Mouse (Mus musculus) midbrain, embryonic 11.5 days (tissue): ENCODE results near the gene Ddi2. TPM values are rescaled to one million over a fixed set of nuclear protein-coding genes. Genes with fewer than 3 reads are reported as not detected.
A peak's percentile ranks its signal among the peaks of the same experiment; 100 is the strongest.
"Not testable (repeated sequence)": the region's sequence is repeated elsewhere in the genome, so short reads cannot be mapped to it uniquely, and the experiment has no call there.

ENCODE experiments used
- ATAC-seq: fragments of 200-750 bp; cut with Nextera tagmentation; 2 replicates; pipeline ENCODE4 v1.8.0; 2017; ENCODE audit warnings: moderate TSS enrichment, moderate library complexity; ENCODE audit not compliant: low FRiP score
- DNase-seq: peaks from one replicate; pipeline ENCODE4 v3.0.0; 2015; ENCODE audit warnings: low spot score; ENCODE audit errors: missing footprints
- H3K27ac ChIP-seq: fragments of 300-500 bp; sonication (generic); 2 replicates; pipeline ENCODE4 v1.5.1; 2014; ENCODE audit warnings: low read depth, low read length
- H3K27me3 ChIP-seq: fragments of 300-500 bp; sonication (generic); 2 replicates; pipeline ENCODE4 v1.6.1; 2014; ENCODE audit warnings: mild to moderate bottlenecking, low read length, moderate library complexity, mixed read lengths; ENCODE audit not compliant: control insufficient read depth, insufficient read depth
- H3K36me3 ChIP-seq: fragments of 300-500 bp; sonication (generic); 2 replicates; pipeline ENCODE4 v1.6.1; 2014; ENCODE audit warnings: mild to moderate bottlenecking, low read length, moderate library complexity, mixed read lengths; ENCODE audit not compliant: control insufficient read depth, insufficient read depth
- H3K4me1 ChIP-seq: fragments of 300-500 bp; sonication (generic); 2 replicates; pipeline ENCODE4 v1.6.1; 2014; ENCODE audit warnings: low read length; ENCODE audit not compliant: control insufficient read depth, insufficient read depth
- H3K4me2 ChIP-seq: fragments of 300-500 bp; sonication (generic); 2 replicates; pipeline ENCODE4 v1.6.1; 2014; ENCODE audit warnings: mild to moderate bottlenecking, moderate library complexity
- H3K4me3 ChIP-seq: fragments of 300-500 bp; sonication (generic); 2 replicates; pipeline ENCODE4 v1.5.1; 2014; ENCODE audit warnings: low read depth, low read length
- H3K9ac ChIP-seq: fragments of 300-500 bp; sonication (generic); 2 replicates; pipeline ENCODE4 v1.6.1; 2014; ENCODE audit warnings: low read length
- H3K9me3 ChIP-seq: fragments of 300-500 bp; sonication (generic); 2 replicates; pipeline ENCODE4 v1.6.1; 2016; ENCODE audit warnings: low read length; ENCODE audit not compliant: control insufficient read depth
- WGBS: fragments of 180-500 bp; shearing (Covaris S2); extraction: QIAGEN DNeasy Blood & Tissue Kit; methylation state at CpG from one replicate; pipeline ENCODE4 v1.1.7; 2014; 5-methylcytosine and 5-hydroxymethylcytosine counted together
- polyA plus RNA-seq: library from polyadenylated mRNA; unstranded; fragments of >200 nt; fragmentation: Nextera tagmentation; extraction: Ambion mirVana; gene quantifications from 2 replicates; pipeline ENCODE4 v1.2.1, GENCODE M21; 2014

The Ddi2 gene
- polyA plus RNA-seq: 17.5 and 18.1 TPM in 2 replicates

DNA sequence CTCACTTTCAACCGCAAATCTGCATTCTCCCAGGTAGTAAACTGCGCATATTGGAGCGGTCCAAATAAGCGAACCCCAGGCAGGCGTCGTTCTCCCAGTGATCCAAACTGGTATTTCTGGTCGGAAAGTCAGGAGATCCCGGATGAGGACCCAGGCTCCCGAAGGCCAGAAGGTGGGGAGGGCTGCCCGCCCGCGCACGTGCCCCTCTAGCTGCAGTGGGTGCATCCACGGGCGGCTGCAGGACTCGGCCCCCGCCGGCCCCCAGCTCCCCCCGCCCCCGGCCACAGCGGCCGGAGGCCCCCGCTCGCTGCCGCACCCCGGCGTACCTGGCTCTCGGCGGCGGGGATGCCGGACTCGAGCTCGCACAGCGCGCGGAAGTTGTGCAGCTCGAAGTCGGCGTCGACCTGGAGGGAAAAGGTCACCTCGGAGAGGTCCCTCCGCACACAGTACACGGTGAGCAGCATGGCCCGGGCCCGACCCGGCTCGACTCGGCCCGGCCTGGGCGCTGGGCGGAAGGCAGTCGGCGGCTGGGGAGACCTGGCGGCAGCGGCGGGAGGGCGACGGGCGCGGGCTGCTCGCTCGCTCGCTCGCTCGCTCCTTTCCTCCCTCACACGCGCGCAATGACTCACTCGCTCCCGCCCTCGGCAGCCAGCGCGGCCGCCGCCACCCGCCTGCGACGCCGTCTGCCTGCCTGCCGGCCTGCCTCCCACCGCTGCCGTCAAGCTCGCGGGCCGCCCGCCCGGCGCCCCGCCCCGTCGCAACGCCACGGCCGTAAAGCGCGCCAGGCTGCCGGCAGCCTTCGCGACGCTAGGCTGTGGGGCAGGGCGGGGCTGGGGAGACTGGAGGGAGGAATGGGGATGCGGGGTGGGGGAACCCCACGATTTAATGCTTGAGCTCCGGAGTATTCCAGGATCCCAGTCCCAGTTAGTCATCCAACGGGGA, at the start of gene Ddi2:
Gene Ddi2, minus strand, starts transcription at position 689 of the 942 bp plus-strand sequence.
- Histone ChIP-seq H3K36me3 (no peaks in the 10 kb centered on the region), H3K9ac (peak within 1 kb of the TSS; percentile 96), H3K4me2 (peak within 1 kb of the TSS; percentile 92), H3K4me3 (peak within 1 kb of the TSS; percentile 93), H3K27me3 (no peaks in the 10 kb centered on the region), H3K4me1 (peaks cover 11% of the 10 kb centered on the region), H3K9me3 (no peaks in the 10 kb centered on the region), H3K27ac (peak within 1 kb of the TSS; percentile 81)
- under 1% methylated on average over 94 of the region's 105 CpGs for WGBS
- ATAC-seq (peak; percentile 92), DNase-seq (peak; percentile 99)

DNA sequence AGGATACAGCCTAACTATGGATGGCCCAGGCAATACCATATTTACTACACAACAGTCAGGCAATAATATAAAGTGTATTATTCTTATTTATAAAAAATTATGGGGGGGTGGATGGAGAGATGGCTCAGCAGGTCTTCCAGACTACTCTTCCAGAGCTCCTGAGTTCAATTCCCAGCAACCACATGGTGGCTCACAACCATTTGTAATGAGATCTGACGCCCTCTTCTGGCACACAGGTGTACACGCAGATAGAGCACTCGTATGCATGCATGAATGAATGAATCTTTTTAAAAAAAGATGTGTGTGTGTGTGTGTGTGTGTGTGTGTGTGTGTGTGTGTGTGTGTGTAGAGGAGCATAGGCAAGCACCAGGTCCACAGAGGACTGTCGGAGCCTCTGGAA, 49.8 kb upstream of the Ddi2 start:
- H3K4me2 ChIP-seq, ATAC-seq, H3K27ac ChIP-seq, H3K4me1 ChIP-seq, H3K4me3 ChIP-seq, H3K9me3 ChIP-seq, DNase-seq, H3K9ac ChIP-seq, H3K27me3 ChIP-seq: not testable (repeated sequence)
- WGBS: 84% methylated on average over 4 of the region's 4 CpGs
- peaks cover 18% of the 10 kb centered on the region; the same call in 1 of the 2 replicates for H3K36me3 ChIP-seq

DNA sequence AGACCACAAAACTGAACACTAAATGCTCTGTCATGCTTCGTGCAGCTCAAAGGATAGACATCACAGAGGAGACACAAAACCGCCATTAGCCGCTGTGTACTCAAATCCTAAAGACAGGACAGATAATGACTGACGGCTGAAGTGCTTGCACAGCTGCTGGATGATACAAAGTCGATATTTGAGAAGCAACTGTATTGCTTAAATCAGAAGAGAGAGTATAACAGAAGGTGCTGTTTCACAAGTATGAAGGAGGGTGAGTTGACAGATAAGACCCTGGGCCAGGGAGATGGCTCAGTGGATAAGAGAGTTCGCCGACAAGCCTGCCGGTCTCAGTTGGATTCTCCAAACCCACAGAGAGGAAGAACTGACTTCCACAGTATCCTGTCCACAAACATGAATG, 48.6 kb upstream of the Ddi2 start:
- no peak overlapping the region for H3K9ac ChIP-seq
- 93% methylated on average over 8 of the region's 8 CpGs for WGBS
- H3K36me3 ChIP-seq: peaks cover 20% of the 10 kb centered on the region; the same call in 1 of the 2 replicates

DNA sequence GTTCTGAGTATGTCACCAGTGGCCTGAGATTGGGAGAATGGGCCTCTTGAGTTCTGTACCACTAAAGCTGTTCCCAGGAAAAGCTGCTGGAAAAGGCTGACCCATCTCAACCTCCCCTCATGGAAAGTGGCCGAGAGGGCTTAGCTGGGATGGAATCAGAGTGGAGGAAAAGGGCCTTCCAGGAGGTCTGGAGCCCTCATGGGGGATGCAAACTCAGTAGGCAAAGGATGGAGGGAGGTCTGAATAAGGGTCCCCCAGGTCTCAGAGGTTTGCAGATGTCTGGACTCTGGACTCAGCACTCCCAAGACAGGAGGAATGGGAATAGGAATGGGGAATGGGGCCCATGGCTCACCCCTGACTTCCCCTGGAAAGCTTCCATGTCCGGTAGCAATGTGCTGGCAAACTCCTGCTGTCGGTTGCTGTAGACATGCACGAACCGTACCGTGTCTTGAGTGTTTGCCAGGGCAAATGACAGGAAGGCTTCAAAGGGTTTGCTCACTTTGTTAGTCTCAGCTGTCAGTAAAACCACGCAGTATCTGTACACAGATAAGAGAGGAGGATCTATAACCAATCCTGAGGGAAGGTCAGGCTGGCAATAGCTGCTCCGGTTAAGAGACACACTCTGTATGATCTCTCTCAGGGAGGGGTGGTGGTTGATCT, 46.4 kb upstream of the Ddi2 start:
- Histone ChIP-seq H3K36me3 (peaks cover 20% of the 10 kb centered on the region; the same call in 1 of the 2 replicates), H3K4me1 (no peaks in the 10 kb centered on the region), H3K27me3 (no peaks in the 10 kb centered on the region), H3K9me3 (no peaks in the 10 kb centered on the region), H3K9ac (no peak overlapping the region), H3K27ac (no peak overlapping the region), H3K4me2 (no peak overlapping the region), H3K4me3 (no peak overlapping the region)
- no peak for ATAC-seq
- 95% methylated on average over 8 of the region's 8 CpGs for WGBS
- no peak for DNase-seq

More for the DNA sequence above, 48.6 kb upstream of the Ddi2 start:
- no peak overlapping the region for H3K27ac ChIP-seq
- no peaks in the 10 kb centered on the region for H3K9me3 ChIP-seq
- DNase-seq: no peak
- no peaks in the 10 kb centered on the region for H3K27me3 ChIP-seq
- ATAC-seq: no peak
- H3K4me2 ChIP-seq: no peak overlapping the region
- no peaks in the 10 kb centered on the region for H3K4me1 ChIP-seq
- no peak overlapping the region for H3K4me3 ChIP-seq

DNA sequence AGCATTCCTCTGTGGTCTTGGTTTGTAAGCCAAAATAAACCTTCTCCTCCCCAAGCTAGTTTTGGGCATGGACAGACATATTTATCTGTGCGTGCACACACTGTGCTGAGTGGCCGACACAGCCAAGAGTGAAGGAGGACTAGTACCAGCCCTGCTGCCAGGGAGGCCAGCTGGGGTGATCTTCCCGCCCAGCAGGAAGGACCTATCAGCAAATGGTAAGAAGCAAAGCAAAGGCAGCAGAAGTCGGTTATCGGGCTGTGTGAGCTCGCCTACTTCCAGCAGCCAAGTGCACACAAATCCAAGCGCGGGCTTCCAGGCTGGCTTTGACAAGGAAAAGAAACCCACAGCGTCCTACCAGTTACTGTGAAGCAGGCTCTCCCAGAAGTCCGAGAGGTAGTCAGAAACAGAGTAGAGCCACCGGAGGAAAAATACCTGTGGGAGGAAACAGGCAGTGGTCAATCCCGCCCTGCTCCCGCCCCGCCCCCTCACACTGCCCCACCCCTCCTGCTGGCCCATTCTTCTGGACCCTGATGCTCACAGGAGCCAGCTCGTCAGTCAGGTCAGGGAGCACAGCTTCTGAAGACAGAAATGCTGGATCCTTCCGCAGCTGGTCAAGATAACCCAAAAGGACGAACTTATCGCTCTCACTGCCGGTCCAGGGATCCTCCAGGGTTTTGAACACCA, 44.3 kb upstream of the Ddi2 start:
- H3K27me3 ChIP-seq: no peaks in the 10 kb centered on the region
- peaks cover 26% of the 10 kb centered on the region for H3K36me3 ChIP-seq
- DNase-seq (no peak), ATAC-seq (no peak)
- H3K9me3 ChIP-seq: no peaks in the 10 kb centered on the region
- H3K9ac ChIP-seq: no peak overlapping the region
- H3K4me2 ChIP-seq: no peak overlapping the region
- H3K27ac ChIP-seq: no peak overlapping the region
- no peak overlapping the region for H3K4me3 ChIP-seq
- H3K4me1 ChIP-seq: no peaks in the 10 kb centered on the region
- WGBS: 78% methylated on average over 19 of the region's 19 CpGs

DNA sequence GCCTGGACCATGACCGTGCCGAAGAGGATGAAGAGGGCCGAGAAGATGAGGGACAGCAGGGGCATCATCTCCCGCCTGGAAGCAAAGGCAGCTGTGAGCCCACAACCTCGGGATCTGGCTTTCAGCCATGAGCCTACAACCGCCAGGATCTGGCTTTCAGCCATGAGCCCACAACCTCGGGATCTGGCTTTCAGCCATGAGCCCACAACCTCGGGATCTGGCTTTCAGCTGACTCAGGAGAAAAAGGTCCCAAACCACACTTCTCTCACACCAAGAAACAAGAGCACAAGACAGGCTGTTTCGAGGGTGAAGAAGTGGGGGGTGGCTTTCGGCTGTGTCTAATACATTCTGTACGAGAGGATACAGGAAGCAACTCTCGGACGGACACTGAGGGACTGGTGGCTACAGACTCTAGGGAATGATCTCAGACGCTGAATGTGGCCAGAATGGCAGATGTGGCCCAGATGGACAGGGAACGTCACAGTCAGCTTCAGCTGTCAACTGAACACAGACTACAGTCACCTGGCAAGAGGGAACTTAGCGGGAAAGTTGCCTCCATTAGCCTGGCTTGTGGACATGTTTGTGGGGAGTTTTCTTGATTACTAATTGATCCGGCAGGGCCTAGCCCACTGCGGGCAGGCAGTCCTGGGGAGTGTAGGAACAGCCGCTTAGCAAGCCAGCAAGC, 43.6 kb upstream of the Ddi2 start:
- H3K9me3 ChIP-seq: no peaks in the 10 kb centered on the region
- H3K36me3 ChIP-seq: peaks cover 25% of the 10 kb centered on the region
- 81% methylated on average over 19 of the region's 19 CpGs for WGBS

DNA sequence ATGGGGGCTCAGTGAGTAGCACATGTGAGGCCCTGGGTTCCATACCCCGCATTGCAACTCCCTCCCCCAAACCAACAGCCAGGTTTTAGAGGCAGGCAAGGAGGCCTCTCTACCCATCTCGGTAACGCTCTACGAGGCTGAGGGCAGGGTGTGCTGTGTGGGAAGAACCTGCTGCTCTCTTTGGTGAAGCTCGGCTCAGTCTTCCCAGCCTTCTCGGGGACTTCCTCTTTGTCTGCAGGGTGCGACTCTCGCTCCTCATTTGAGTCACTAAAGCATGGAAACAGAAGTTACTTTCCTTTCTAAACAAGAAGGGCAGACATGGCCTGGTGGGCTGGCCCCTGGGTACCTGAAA, 43.1 kb upstream of the Ddi2 start:
- Histone ChIP-seq H3K4me2 (no peak overlapping the region), H3K36me3 (peaks cover 25% of the 10 kb centered on the region)
- DNase-seq: no peak

More for the DNA sequence above, 43.6 kb upstream of the Ddi2 start:
- Histone ChIP-seq H3K4me1 (no peaks in the 10 kb centered on the region), H3K27me3 (no peaks in the 10 kb centered on the region), H3K4me2 (no peak overlapping the region), H3K9ac (no peak overlapping the region), H3K4me3 (no peak overlapping the region), H3K27ac (no peak overlapping the region)
- ATAC-seq: no peak
- no peak for DNase-seq

DNA sequence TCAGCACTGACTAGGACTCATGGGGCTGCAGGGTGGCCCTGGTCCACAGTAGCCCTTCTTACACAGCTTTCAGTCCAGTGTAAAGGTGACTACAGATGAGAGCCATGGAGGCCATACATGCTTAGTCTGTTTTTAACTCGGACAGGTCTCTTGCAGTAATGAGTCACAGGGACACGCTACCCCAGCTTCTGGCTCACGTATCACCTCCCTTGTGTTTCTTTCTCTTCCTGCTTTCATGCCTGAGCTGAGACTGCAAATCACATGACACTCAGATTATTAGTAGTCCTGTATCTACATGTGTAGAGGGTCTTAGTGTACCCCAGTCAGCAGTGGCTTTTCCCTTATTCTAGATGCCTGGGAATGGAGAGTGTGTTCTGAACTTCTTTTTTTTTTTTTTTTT, 41.8 kb upstream of the Ddi2 start:
- Histone ChIP-seq H3K9me3 (no peaks in the 10 kb centered on the region), H3K36me3 (peaks cover 16% of the 10 kb centered on the region), H3K4me1 (no peaks in the 10 kb centered on the region), H3K27me3 (no peaks in the 10 kb centered on the region), H3K27ac (no peak overlapping the region), H3K4me2 (no peak overlapping the region), H3K9ac (no peak overlapping the region), H3K4me3 (no peak overlapping the region)
- 93% methylated on average over 3 of the region's 3 CpGs for WGBS
- ATAC-seq (no peak), DNase-seq (no peak)

More for the DNA sequence above, 43.1 kb upstream of the Ddi2 start:
- Histone ChIP-seq H3K9ac (no peak overlapping the region), H3K27ac (no peak overlapping the region), H3K27me3 (no peaks in the 10 kb centered on the region), H3K4me3 (no peak overlapping the region), H3K4me1 (no peaks in the 10 kb centered on the region), H3K9me3 (no peaks in the 10 kb centered on the region)
- 93% methylated on average over 8 of the region's 8 CpGs for WGBS
- no peak for ATAC-seq
